Mouse (Mus musculus) MEL (cell line): ENCODE results near the gene Hpd. TPM values are rescaled to one million over a fixed set of nuclear protein-coding genes. Genes with fewer than 3 reads are reported as not detected.
"Not testable (repeated sequence)": the region's sequence is repeated elsewhere in the genome, so short reads cannot be mapped to it uniquely, and the experiment has no call there.

Source experiments
- DNase-seq: peaks from one replicate; pipeline ENCODE4 v3.0.0; 2011; ENCODE audit warnings: low read depth, low spot score
- H3K27ac ChIP-seq: 2 replicates; pipeline ENCODE4 v1.5.1; 2012; ENCODE audit warnings: low read depth, mild to moderate bottlenecking, control low read depth, low read length, moderate library complexity; ENCODE audit not compliant: control insufficient read depth
- H3K27me3 ChIP-seq, 2 experiments: fragments of 150-350 bp in 1 of 2; sonication (generic) in 1 of 2; 2 replicates each; pipeline ENCODE4 v1.6.1; 2012; ENCODE audit warnings: low read length in 2 of 2, mild to moderate bottlenecking in 2 of 2, improper control_type of control experiment in 1 of 2, moderate library complexity in 1 of 2; ENCODE audit not compliant: insufficient read depth in 2 of 2, control insufficient read depth in 1 of 2
- H3K36me3 ChIP-seq, 2 experiments: 2 replicates each; pipeline ENCODE4 v1.6.1; 2012 to 2014; ENCODE audit warnings: low read length in 2 of 2, improper control_type of control experiment in 1 of 2, inconsistent platforms in 1 of 2, mild to moderate bottlenecking in 1 of 2; ENCODE audit not compliant: insufficient read depth in 2 of 2, control insufficient read depth in 1 of 2
- H3K4me1 ChIP-seq, 2 experiments: fragments of 150-350 bp in 1 of 2; sonication (generic) in 1 of 2; 2 replicates each; pipeline ENCODE4 v1.6.1; 2012; ENCODE audit warnings: low read length in 2 of 2, improper control_type of control experiment in 1 of 2, mild to moderate bottlenecking in 1 of 2; ENCODE audit not compliant: insufficient read depth in 2 of 2, control insufficient read depth in 1 of 2
- H3K4me3 ChIP-seq, 2 experiments: fragments of 150-350 bp in 1 of 2; sonication (generic) in 1 of 2; 2 replicates each; pipeline ENCODE4 v1.5.1; 2012; ENCODE audit warnings: low read depth in 2 of 2, low read length in 2 of 2, mild to moderate bottlenecking in 2 of 2, moderate library complexity in 2 of 2, control low read depth in 1 of 2, improper control_type of control experiment in 1 of 2; ENCODE audit not compliant: control insufficient read depth in 1 of 2, insufficient read depth in 1 of 2
- H3K79me2 ChIP-seq: 2 replicates; pipeline ENCODE4 v1.6.1; 2012; ENCODE audit warnings: mild to moderate bottlenecking, low read length, moderate library complexity; ENCODE audit not compliant: control insufficient read depth, poor library complexity, insufficient read depth
- H3K9ac ChIP-seq: 2 replicates; pipeline ENCODE4 v1.6.1; 2012; ENCODE audit warnings: low read depth, mild to moderate bottlenecking, control low read depth, low read length, moderate library complexity; ENCODE audit not compliant: control insufficient read depth, poor library complexity, severe bottlenecking
- H3K9me3 ChIP-seq: fragments of 150-350 bp; sonication (generic); replicated peaks from 2 replicates; pipeline ENCODE4 v1.6.1; 2012; ENCODE audit warnings: mild to moderate bottlenecking, low read length, improper control_type of control experiment, moderate library complexity; ENCODE audit not compliant: insufficient read depth
- CHD1 ChIP-seq: IDR thresholded peaks from 2 replicates; pipeline ENCODE4 v1.6.1; 2012; ENCODE audit warnings: low read depth, mild to moderate bottlenecking, inconsistent platforms, low read length, improper control_type of control experiment
- CTCF ChIP-seq, 3 experiments: IDR thresholded peaks in 2 of 3; conservative IDR thresholded peaks in 1 of 3; 2 replicates each; pipeline ENCODE4 v1.5.1; 2011 to 2012; ENCODE audit warnings: low read length in 3 of 3, low read depth in 2 of 3, mild to moderate bottlenecking in 2 of 3, improper control_type of control experiment in 1 of 3, inconsistent platforms in 1 of 3, mixed read lengths in 1 of 3, moderate library complexity in 1 of 3; ENCODE audit not compliant: control insufficient read depth in 1 of 3, insufficient read depth in 1 of 3, poor library complexity in 1 of 3, severe bottlenecking in 1 of 3
- E2F4 ChIP-seq: IDR thresholded peaks from 2 replicates; pipeline ENCODE4 v1.6.1; 2011; ENCODE audit warnings: low read depth, low read length, improper control_type of control experiment, borderline replicate concordance
- EP300 ChIP-seq, 2 experiments: IDR thresholded peaks; 2 replicates each; pipeline ENCODE4 v1.6.1; 2011; ENCODE audit warnings: improper control_type of control experiment in 2 of 2, low read length in 2 of 2, low read depth in 1 of 2, mild to moderate bottlenecking in 1 of 2
- ETS1 ChIP-seq: IDR thresholded peaks from 2 replicates; pipeline ENCODE4 v1.6.1; 2012; ENCODE audit warnings: low read depth, mild to moderate bottlenecking, inconsistent platforms, low read length, improper control_type of control experiment, moderate library complexity
- GABPA ChIP-seq: IDR thresholded peaks from 2 replicates; pipeline ENCODE4 v1.6.1; 2012; ENCODE audit warnings: low read depth, mild to moderate bottlenecking, inconsistent platforms, low read length, improper control_type of control experiment, moderate library complexity
- GATA1 ChIP-seq: IDR thresholded peaks from 2 replicates; pipeline ENCODE4 v1.6.1; 2011; ENCODE audit warnings: low read depth, low read length, improper control_type of control experiment
- MAX ChIP-seq: IDR thresholded peaks from 2 replicates; pipeline ENCODE4 v1.6.1; 2011; ENCODE audit warnings: low read length, improper control_type of control experiment
- MAZ ChIP-seq: IDR thresholded peaks from 2 replicates; pipeline ENCODE4 v1.6.1; 2012; ENCODE audit warnings: low read depth, mild to moderate bottlenecking, inconsistent platforms, low read length, improper control_type of control experiment
- SIN3A ChIP-seq: IDR thresholded peaks from 2 replicates; pipeline ENCODE4 v1.6.1; 2012; ENCODE audit warnings: low read length, improper control_type of control experiment, inconsistent platforms
- TAL1 ChIP-seq: IDR thresholded peaks from 2 replicates; pipeline ENCODE4 v1.6.1; 2012; ENCODE audit warnings: mild to moderate bottlenecking, inconsistent platforms, low read length, moderate library complexity, mixed read lengths
- TBP ChIP-seq: IDR thresholded peaks from 2 replicates; pipeline ENCODE4 v1.8.0; 2011; ENCODE audit warnings: low read depth, low read length, improper control_type of control experiment
- TCF12 ChIP-seq: IDR thresholded peaks from 2 replicates; pipeline ENCODE4 v1.6.1; 2014; ENCODE audit warnings: low read depth, mild to moderate bottlenecking, inconsistent platforms, low read length, improper control_type of control experiment, moderate library complexity
- ZNF384 ChIP-seq: IDR thresholded peaks from 2 replicates; pipeline ENCODE4 v1.6.1; 2012; ENCODE audit warnings: low read depth, mild to moderate bottlenecking, inconsistent platforms, low read length, improper control_type of control experiment
- polyA plus RNA-seq, 2 experiments: library from polyadenylated mRNA; stranded (reverse) in 1 of 2; unstranded in 1 of 2; fragments of >175 nt in 1 of 2; fragments of >200 nt in 1 of 2; gene quantifications; 2 replicates each; pipeline versions ENCODE4 v1.2.1 to v1.2.4; 2012; ENCODE audit warnings: low replicate concordance in 2 of 2, low read depth in 1 of 2; ENCODE audit not compliant: insufficient read length in 2 of 2, insufficient read depth in 1 of 2, missing spikeins in 1 of 2
- total RNA-seq: library from RNA; depleted of rRNA; stranded (reverse); fragments of 300-350 nt; gene quantifications from 2 replicates; pipeline ENCODE4 v1.2.3, GENCODE M21; 2012

Hpd gene
- total and polyA plus RNA-seq, 3 experiments = not detected

DNA sequence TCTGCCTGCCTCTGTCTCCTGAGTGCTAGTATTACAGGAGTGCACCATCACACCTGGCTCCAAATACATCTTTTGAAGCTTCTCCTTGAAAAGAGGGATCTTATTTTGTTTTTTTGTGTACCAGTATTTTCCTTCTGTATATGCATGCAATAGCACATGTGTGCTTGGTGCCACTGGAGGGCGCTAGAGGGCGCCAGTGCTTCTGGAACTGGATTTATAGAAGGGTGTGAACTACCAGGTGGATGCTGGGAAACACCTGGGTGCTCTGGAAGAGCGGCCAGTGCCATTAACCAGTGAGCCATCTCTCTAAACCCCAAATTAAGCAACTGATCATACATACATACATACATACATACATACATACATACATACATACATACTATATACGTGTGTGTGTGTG lies 20.2 kb upstream of the Hpd start:
- Histone ChIP-seq H3K4me1 (peaks cover 12 to 22% of the 10 kb centered on the region in 2 experiments; a peak in 3 of 4 replicates), H3K36me3 (peaks cover 0 to 17% of the 10 kb centered on the region in 2 experiments; a peak in 2 of 4 replicates), H3K27ac (peak overlapping the region; percentile 46; the same call in 1 of the 2 replicates)
- peak in 2 of 3 experiments; percentile 33 to 60; a peak in 2 of 6 replicates for TF ChIP-seq CTCF (IDR thresholded peaks at IDR 0.05 in 2 of 3, conservative IDR thresholded peaks at IDR 0.05 in 1 of 3; ENCODE audit: control insufficient read depth in 1 of 3, insufficient read depth in 1 of 3, low read depth in 2 of 3, low read length in 3 of 3, poor library complexity in 1 of 3, severe bottlenecking in 1 of 3)
- DNase-seq = peak; percentile 31
- H3K27me3 ChIP-seq, H3K4me3 ChIP-seq, H3K9ac ChIP-seq, H3K79me2 ChIP-seq, H3K9me3 ChIP-seq: not testable (repeated sequence)

DNA sequence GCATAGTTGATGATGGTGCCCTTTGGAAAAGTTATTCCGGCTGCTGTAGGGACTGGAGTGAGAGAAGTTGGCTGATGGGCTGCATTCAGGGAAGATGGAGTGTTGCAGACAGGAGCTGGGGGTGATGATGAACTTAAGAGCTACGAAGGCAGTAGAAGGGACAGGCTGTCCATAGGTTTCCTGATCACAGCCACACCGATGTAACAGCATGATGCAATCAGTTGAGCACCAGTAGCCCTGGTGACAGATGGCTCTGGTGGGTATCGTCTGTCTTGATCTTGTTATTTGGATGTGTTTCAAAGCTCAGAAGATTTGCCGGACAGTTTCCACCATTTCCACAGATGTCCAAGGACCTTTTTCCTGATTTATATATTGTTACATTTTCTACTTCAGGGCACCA lies 19.5 kb upstream of the Hpd start:
- H3K9ac ChIP-seq = peak overlapping the region; percentile 65

DNA sequence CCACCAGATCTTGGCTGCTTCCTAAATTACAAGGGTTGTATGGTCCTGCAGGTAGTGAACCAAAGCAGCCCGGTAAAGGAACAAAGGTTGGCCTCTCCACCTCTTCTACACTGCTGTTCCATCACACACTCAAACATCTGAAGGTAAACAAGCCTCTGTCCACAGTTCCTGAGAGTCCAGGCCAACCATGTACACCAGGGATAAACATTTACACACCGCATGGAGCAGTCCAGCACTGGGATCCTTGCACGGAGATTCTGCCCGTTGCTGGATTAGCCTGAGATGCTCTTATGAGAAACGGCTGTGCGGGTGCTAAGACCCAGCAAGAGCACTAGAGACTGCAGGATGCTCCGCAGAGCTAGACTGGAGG lies 19.0 kb upstream of the Hpd start:
- Histone ChIP-seq H3K36me3 (peaks cover 0 to 17% of the 10 kb centered on the region in 2 experiments; a peak in 2 of 4 replicates), H3K4me1 (peaks cover 12 to 22% of the 10 kb centered on the region in 2 experiments; a peak in 3 of 4 replicates), H3K4me3 (peak overlapping the region; percentile 35 to 50), H3K9ac (peak overlapping the region; percentile 65), H3K9me3 (no peaks in the 10 kb centered on the region), H3K27ac (peak overlapping the region; percentile 96), H3K79me2 (no peaks in the 10 kb centered on the region; the same call in 1 of the 2 replicates), H3K27me3 (no peaks in the 10 kb centered on the region)
- DNase-seq = peak; percentile 70
- TF ChIP-seq GABPA (no peak), E2F4 (no peak), MAX (no peak), ZNF384 (0 out of 2 replicates have a peak, but pooled peaks have one; percentile 4), GATA1 (no peak), TBP (no peak), CHD1 (no peak), SIN3A (0 out of 2 replicates have a peak, but pooled peaks have one; percentile 9)

More for the DNA sequence above, 19.5 kb upstream of the Hpd start:
- no peaks in the 10 kb centered on the region for H3K27me3 ChIP-seq
- no peaks in the 10 kb centered on the region; the same call in 1 of the 2 replicates for H3K79me2 ChIP-seq
- H3K4me3 ChIP-seq = peak overlapping the region; percentile 35 to 50
- H3K27ac ChIP-seq = peak overlapping the region; percentile 96
- peak; percentile 52; the same call in 1 of the 2 replicates for TF ChIP-seq ETS1
- no peak for TF ChIP-seq MAX
- TF ChIP-seq GATA1 = peak; percentile 40; the same call in 1 of the 2 replicates
- TF ChIP-seq TCF12 = peak; percentile 77
- TF ChIP-seq TAL1 = peak; percentile 31; the same call in 1 of the 2 replicates
- peak in 1 of 2 experiments; percentile 59; a peak in 1 of 4 replicates for TF ChIP-seq EP300 (IDR thresholded peaks at IDR 0.05; ENCODE audit: low read depth in 1 of 2, low read length in 2 of 2)
- no peak for TF ChIP-seq MAZ
- DNase-seq = peak; percentile 64
- no peaks in the 10 kb centered on the region for H3K9me3 ChIP-seq
- H3K4me1 ChIP-seq = peaks cover 12 to 22% of the 10 kb centered on the region in 2 experiments; a peak in 3 of 4 replicates
- peaks cover 0 to 17% of the 10 kb centered on the region in 2 experiments; a peak in 2 of 4 replicates for H3K36me3 ChIP-seq
